Mouse (Mus musculus) MEL (cell line): ENCODE data around the gene Chpt1. TPM values are rescaled to one million over a fixed set of nuclear protein-coding genes. Genes with fewer than 3 reads are reported as not detected.

Experiments
- DNase-seq: peaks from one replicate; pipeline ENCODE4 v3.0.0; 2011; ENCODE audit warnings: low read depth, low spot score
- H3K27ac ChIP-seq: 2 replicates; pipeline ENCODE4 v1.5.1; 2012; ENCODE audit warnings: low read depth, mild to moderate bottlenecking, control low read depth, low read length, moderate library complexity; ENCODE audit not compliant: control insufficient read depth
- H3K27me3 ChIP-seq, 2 experiments: fragments of 150-350 bp in 1 of 2; sonication (generic) in 1 of 2; 2 replicates each; pipeline ENCODE4 v1.6.1; 2012; ENCODE audit warnings: low read length in 2 of 2, mild to moderate bottlenecking in 2 of 2, improper control_type of control experiment in 1 of 2, moderate library complexity in 1 of 2; ENCODE audit not compliant: insufficient read depth in 2 of 2, control insufficient read depth in 1 of 2
- H3K36me3 ChIP-seq, 2 experiments: 2 replicates each; pipeline ENCODE4 v1.6.1; 2012 to 2014; ENCODE audit warnings: low read length in 2 of 2, improper control_type of control experiment in 1 of 2, inconsistent platforms in 1 of 2, mild to moderate bottlenecking in 1 of 2; ENCODE audit not compliant: insufficient read depth in 2 of 2, control insufficient read depth in 1 of 2
- H3K4me1 ChIP-seq, 2 experiments: fragments of 150-350 bp in 1 of 2; sonication (generic) in 1 of 2; 2 replicates each; pipeline ENCODE4 v1.6.1; 2012; ENCODE audit warnings: low read length in 2 of 2, improper control_type of control experiment in 1 of 2, mild to moderate bottlenecking in 1 of 2; ENCODE audit not compliant: insufficient read depth in 2 of 2, control insufficient read depth in 1 of 2
- H3K4me3 ChIP-seq, 2 experiments: fragments of 150-350 bp in 1 of 2; sonication (generic) in 1 of 2; 2 replicates each; pipeline ENCODE4 v1.5.1; 2012; ENCODE audit warnings: low read depth in 2 of 2, low read length in 2 of 2, mild to moderate bottlenecking in 2 of 2, moderate library complexity in 2 of 2, control low read depth in 1 of 2, improper control_type of control experiment in 1 of 2; ENCODE audit not compliant: control insufficient read depth in 1 of 2, insufficient read depth in 1 of 2
- H3K79me2 ChIP-seq: 2 replicates; pipeline ENCODE4 v1.6.1; 2012; ENCODE audit warnings: mild to moderate bottlenecking, low read length, moderate library complexity; ENCODE audit not compliant: control insufficient read depth, poor library complexity, insufficient read depth
- H3K9ac ChIP-seq: 2 replicates; pipeline ENCODE4 v1.6.1; 2012; ENCODE audit warnings: low read depth, mild to moderate bottlenecking, control low read depth, low read length, moderate library complexity; ENCODE audit not compliant: control insufficient read depth, poor library complexity, severe bottlenecking
- H3K9me3 ChIP-seq: fragments of 150-350 bp; sonication (generic); replicated peaks from 2 replicates; pipeline ENCODE4 v1.6.1; 2012; ENCODE audit warnings: mild to moderate bottlenecking, low read length, improper control_type of control experiment, moderate library complexity; ENCODE audit not compliant: insufficient read depth
- CHD2 ChIP-seq: IDR thresholded peaks from 2 replicates; pipeline ENCODE4 v1.6.1; 2011; ENCODE audit warnings: low read length, improper control_type of control experiment
- CTCF ChIP-seq, 3 experiments: IDR thresholded peaks in 2 of 3; conservative IDR thresholded peaks in 1 of 3; 2 replicates each; pipeline ENCODE4 v1.5.1; 2011 to 2012; ENCODE audit warnings: low read length in 3 of 3, low read depth in 2 of 3, mild to moderate bottlenecking in 2 of 3, improper control_type of control experiment in 1 of 3, inconsistent platforms in 1 of 3, mixed read lengths in 1 of 3, moderate library complexity in 1 of 3; ENCODE audit not compliant: control insufficient read depth in 1 of 3, insufficient read depth in 1 of 3, poor library complexity in 1 of 3, severe bottlenecking in 1 of 3
- MXI1 ChIP-seq: IDR thresholded peaks from 2 replicates; pipeline ENCODE4 v1.6.1; 2011; ENCODE audit warnings: mild to moderate bottlenecking, low read depth, low read length, improper control_type of control experiment
- NRF1 ChIP-seq: IDR thresholded peaks from 2 replicates; pipeline ENCODE4 v1.6.1; 2014; ENCODE audit warnings: low read depth, mild to moderate bottlenecking, inconsistent platforms, low read length, improper control_type of control experiment, moderate library complexity; ENCODE audit not compliant: poor library complexity, insufficient read depth, severe bottlenecking
- POLR2A ChIP-seq, 2 experiments: IDR thresholded peaks; 2 replicates each; pipeline ENCODE4 v1.6.1; 2011 to 2012; ENCODE audit warnings: low read length in 2 of 2, mild to moderate bottlenecking in 2 of 2, control low read depth in 1 of 2, improper control_type of control experiment in 1 of 2, low read depth in 1 of 2, moderate library complexity in 1 of 2; ENCODE audit not compliant: control insufficient read depth in 1 of 2, insufficient read depth in 1 of 2, poor library complexity in 1 of 2
- POLR2AphosphoS5 ChIP-seq: IDR thresholded peaks from 2 replicates; pipeline ENCODE4 v1.6.1; 2012; ENCODE audit warnings: low read depth, borderline replicate concordance, mild to moderate bottlenecking, inconsistent platforms, low read length, moderate library complexity, mixed read lengths
- RAD21 ChIP-seq: IDR thresholded peaks from 2 replicates; pipeline ENCODE4 v1.6.1; 2011; ENCODE audit warnings: mild to moderate bottlenecking, low read depth, low read length, improper control_type of control experiment
- SIN3A ChIP-seq: IDR thresholded peaks from 2 replicates; pipeline ENCODE4 v1.6.1; 2012; ENCODE audit warnings: low read length, improper control_type of control experiment, inconsistent platforms
- SMC3 ChIP-seq: IDR thresholded peaks from 2 replicates; pipeline ENCODE4 v1.6.1; 2011; ENCODE audit warnings: low read depth, low read length, improper control_type of control experiment
- TAL1 ChIP-seq: IDR thresholded peaks from 2 replicates; pipeline ENCODE4 v1.6.1; 2012; ENCODE audit warnings: mild to moderate bottlenecking, inconsistent platforms, low read length, moderate library complexity, mixed read lengths
- TBP ChIP-seq: IDR thresholded peaks from 2 replicates; pipeline ENCODE4 v1.8.0; 2011; ENCODE audit warnings: low read depth, low read length, improper control_type of control experiment
- UBTF ChIP-seq: IDR thresholded peaks from 2 replicates; pipeline ENCODE4 v1.6.1; 2012; ENCODE audit warnings: low read depth, mild to moderate bottlenecking, inconsistent platforms, low read length, improper control_type of control experiment, moderate library complexity, borderline replicate concordance; ENCODE audit not compliant: insufficient read depth
- ZC3H11A ChIP-seq: IDR thresholded peaks from 2 replicates; pipeline ENCODE4 v1.6.1; 2012; ENCODE audit warnings: low read depth, mild to moderate bottlenecking, inconsistent platforms, low read length, improper control_type of control experiment
- polyA plus RNA-seq, 2 experiments: library from polyadenylated mRNA; stranded (reverse) in 1 of 2; unstranded in 1 of 2; fragments of >175 nt in 1 of 2; fragments of >200 nt in 1 of 2; gene quantifications; 2 replicates each; pipeline versions ENCODE4 v1.2.1 to v1.2.4; 2012; ENCODE audit warnings: low replicate concordance in 2 of 2, low read depth in 1 of 2; ENCODE audit not compliant: insufficient read length in 2 of 2, insufficient read depth in 1 of 2, missing spikeins in 1 of 2
- total RNA-seq: library from RNA; depleted of rRNA; stranded (reverse); fragments of 300-350 nt; gene quantifications from 2 replicates; pipeline ENCODE4 v1.2.3, GENCODE M21; 2012; rRNA removed

Gene Chpt1
- 9.6 and 11.6 TPM in 2 replicates for total RNA-seq
- polyA plus RNA-seq: 10 to 100 TPM in 1 of 2 experiments, not detected in 1; 19.0 TPM

- DNase-seq: peak; percentile 73
Measured at GRCm38 (mm10) chr10:88503421-88504314, at the start of gene Chpt1. TSS of gene Chpt1 (minus strand) at chr10:88504073.

DNA sequence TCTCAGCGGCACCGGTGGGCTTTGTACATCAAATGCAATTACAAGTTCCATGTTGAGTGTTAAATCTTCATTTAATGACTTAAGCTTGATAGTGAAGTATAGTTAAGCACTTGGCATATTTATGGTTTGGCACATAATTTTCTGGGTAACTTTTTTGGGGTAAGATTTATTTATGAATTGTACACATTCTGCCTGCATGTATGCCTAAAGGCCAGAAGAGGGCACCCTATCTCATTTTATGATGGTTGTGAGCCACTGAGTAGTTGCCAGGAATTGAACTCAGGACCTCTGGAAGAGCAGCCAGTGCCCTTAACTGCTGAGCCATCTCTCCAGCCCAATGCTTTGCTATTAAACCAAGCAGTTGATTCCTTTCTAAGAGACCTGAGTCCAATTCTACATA, 48.9 kb upstream of the Chpt1 start:
- Histone ChIP-seq H3K36me3 (no peaks in the 10 kb centered on the region), H3K9me3 (no peaks in the 10 kb centered on the region), H3K4me1 (no peaks in the 10 kb centered on the region), H3K79me2 (no peaks in the 10 kb centered on the region), H3K4me3 (no peak overlapping the region), H3K27me3 (no peaks in the 10 kb centered on the region; a peak in 1 of 4 replicates), H3K27ac (no peak overlapping the region), H3K9ac (no peak overlapping the region)
- DNase-seq: peak; percentile 34
- TF ChIP-seq CTCF (IDR thresholded peaks at IDR 0.05 in 2 of 3, conservative IDR thresholded peaks at IDR 0.05 in 1 of 3; ENCODE audit: control insufficient read depth in 1 of 3, insufficient read depth in 1 of 3, low read depth in 2 of 3, low read length in 3 of 3, poor library complexity in 1 of 3, severe bottlenecking in 1 of 3): peak; percentile 29 to 57 (median 45); a peak in 5 of 6 replicates
- TF ChIP-seq RAD21: peak; percentile 53
- TF ChIP-seq ZC3H11A: peak; percentile 37
- TF ChIP-seq TBP: no peak
- peak; percentile 60 for TF ChIP-seq SMC3

More at GRCm38 (mm10) chr10:88503421-88504314, at the start of gene Chpt1:
- H3K4me1 ChIP-seq: peaks cover 9 to 11% of the 10 kb centered on the region in 2 experiments; a peak in 3 of 4 replicates
- no peaks in the 10 kb centered on the region for H3K27me3 ChIP-seq
- H3K36me3 ChIP-seq: peaks cover 0 to 5% of the 10 kb centered on the region in 2 experiments; a peak in 2 of 4 replicates
- H3K79me2 ChIP-seq: no peaks in the 10 kb centered on the region
- TF ChIP-seq SIN3A (0 out of 2 replicates have a peak, but pooled peaks have one; percentile 24), POLR2A (IDR thresholded peaks at IDR 0.05; ENCODE audit: control insufficient read depth in 1 of 2, insufficient read depth in 1 of 2, low read depth in 1 of 2, low read length in 2 of 2, poor library complexity in 1 of 2) (peak in 1 of 2 experiments; percentile 28; a peak in 1 of 4 replicates), TAL1 (no peak), CHD2 (no peak), NRF1 (0 out of 2 replicates have a peak, but pooled peaks have one; percentile 2), MXI1 (0 out of 2 replicates have a peak, but pooled peaks have one; percentile 22), UBTF (peak; percentile 71; the same call in 1 of the 2 replicates), POLR2AphosphoS5 (no peak)
- H3K9ac ChIP-seq: peak within 1 kb of the TSS; percentile 70
- H3K4me3 ChIP-seq: peak within 1 kb of the TSS; percentile 70 to 100
- H3K9me3 ChIP-seq: no peaks in the 10 kb centered on the region
- no peak within 1 kb of the TSS for H3K27ac ChIP-seq
